Mouse (Mus musculus) CH12.LX (cell line): ENCODE measurements around the gene Nsf. TPM values are rescaled to one million over a fixed set of nuclear protein-coding genes. Genes with fewer than 3 reads are reported as not detected.

Source experiments
- DNase-seq: peaks from one replicate; pipeline ENCODE4 v3.0.0-alpha.2; 2013; ENCODE audit errors: extremely low read depth
- H3K27ac ChIP-seq: 2 replicates; pipeline ENCODE4 v1.5.1; 2012; ENCODE audit warnings: low read depth, mild to moderate bottlenecking, control low read depth, moderate library complexity; ENCODE audit not compliant: insufficient read depth
- H3K27me3 ChIP-seq: replicated peaks from 2 replicates; pipeline ENCODE3; 2012; ENCODE audit warnings: inconsistent platforms
- H3K36me3 ChIP-seq, 2 experiments: replicated peaks in 1 of 2; 2 replicates each; pipeline versions ENCODE3 to v1.6.1; 2012; ENCODE audit warnings: inconsistent platforms in 1 of 2, low read length in 1 of 2, mild to moderate bottlenecking in 1 of 2, mixed read lengths in 1 of 2, moderate library complexity in 1 of 2; ENCODE audit not compliant: control insufficient read depth in 1 of 2, insufficient read depth in 1 of 2
- H3K4me1 ChIP-seq, 2 experiments: 2 replicates each; pipeline ENCODE4 v1.6.1; 2012; ENCODE audit warnings: inconsistent platforms in 1 of 2, moderate library complexity in 1 of 2; ENCODE audit not compliant: insufficient read depth in 2 of 2, control insufficient read depth in 1 of 2
- H3K4me2 ChIP-seq: 2 replicates; pipeline ENCODE4 v1.6.1; 2012; ENCODE audit warnings: low read depth, mild to moderate bottlenecking, control low read depth; ENCODE audit not compliant: poor library complexity, insufficient read depth, severe bottlenecking
- H3K4me3 ChIP-seq, 3 experiments: fragments of 150-350 bp in 1 of 3; sonication (generic) in 1 of 3; replicated peaks in 1 of 3; 2 replicates each; pipeline versions ENCODE3 to v1.5.1; 2011 to 2012; ENCODE audit warnings: low read depth in 2 of 3, low read length in 2 of 3, mild to moderate bottlenecking in 2 of 3, moderate library complexity in 2 of 3, control low read depth in 1 of 3, improper control_type of control experiment in 1 of 3, inconsistent platforms in 1 of 3, mixed read lengths in 1 of 3; ENCODE audit not compliant: poor library complexity in 1 of 3
- H3K79me2 ChIP-seq: replicated peaks from 2 replicates; pipeline ENCODE4 v1.6.1; 2012; ENCODE audit warnings: mild to moderate bottlenecking, moderate library complexity; ENCODE audit not compliant: control insufficient read depth, poor library complexity, insufficient read depth, severe bottlenecking; ENCODE audit errors: extremely low read depth
- H3K9ac ChIP-seq: 2 replicates; pipeline ENCODE4 v1.6.1; 2012; ENCODE audit warnings: low read depth, mild to moderate bottlenecking, control low read depth, moderate library complexity; ENCODE audit not compliant: insufficient read depth
- H3K9me3 ChIP-seq: replicated peaks from 2 replicates; pipeline ENCODE3; 2012; ENCODE audit warnings: low read length, inconsistent platforms, mixed read lengths
- BHLHE40 ChIP-seq: IDR thresholded peaks from 2 replicates; pipeline ENCODE4 v1.6.1; 2011; ENCODE audit warnings: mild to moderate bottlenecking, low read depth, low read length, improper control_type of control experiment
- CHD1 ChIP-seq: IDR thresholded peaks from 2 replicates; pipeline ENCODE4 v1.6.1; 2012; ENCODE audit warnings: low read depth, low read length, improper control_type of control experiment, inconsistent platforms
- CHD2 ChIP-seq: IDR thresholded peaks from 2 replicates; pipeline ENCODE4 v1.6.1; 2011; ENCODE audit warnings: low read length, improper control_type of control experiment
- CTCF ChIP-seq, 2 experiments: IDR thresholded peaks in 1 of 2; conservative IDR thresholded peaks in 1 of 2; 2 replicates each; pipeline ENCODE4 v1.5.1; 2011 to 2012; ENCODE audit warnings: low read depth in 2 of 2, low read length in 2 of 2, improper control_type of control experiment in 1 of 2, inconsistent platforms in 1 of 2, mild to moderate bottlenecking in 1 of 2, moderate library complexity in 1 of 2
- EP300 ChIP-seq: IDR thresholded peaks from 2 replicates; pipeline ENCODE4 v1.6.1; 2011; ENCODE audit warnings: low read length, improper control_type of control experiment
- ETS1 ChIP-seq: conservative IDR thresholded peaks from 2 replicates; pipeline ENCODE4 v1.6.1; 2012; ENCODE audit warnings: low read depth, mild to moderate bottlenecking, inconsistent platforms, low read length, improper control_type of control experiment, moderate library complexity
- GABPA ChIP-seq: IDR thresholded peaks from 2 replicates; pipeline ENCODE4 v1.6.1; 2012; ENCODE audit warnings: low read depth, low read length, improper control_type of control experiment, inconsistent platforms; ENCODE audit not compliant: insufficient replicate concordance
- IRF4 ChIP-seq: IDR thresholded peaks from 2 replicates; pipeline ENCODE4 v1.6.1; 2014; ENCODE audit warnings: low read depth, mild to moderate bottlenecking, inconsistent platforms, low read length, improper control_type of control experiment
- JUN ChIP-seq: IDR thresholded peaks from 2 replicates; pipeline ENCODE4 v1.6.1; 2011; ENCODE audit warnings: low read depth, mild to moderate bottlenecking, low read length, improper control_type of control experiment, moderate library complexity; ENCODE audit not compliant: insufficient read depth
- JUND ChIP-seq: conservative IDR thresholded peaks from 2 replicates; pipeline ENCODE4 v1.6.1; 2011; ENCODE audit warnings: low read depth, low read length, improper control_type of control experiment
- KAT2A ChIP-seq: IDR thresholded peaks from 2 replicates; pipeline ENCODE4 v1.6.1; 2012; ENCODE audit warnings: low read length, improper control_type of control experiment, inconsistent platforms; ENCODE audit not compliant: insufficient replicate concordance
- MAFK ChIP-seq: IDR thresholded peaks from 2 replicates; pipeline ENCODE4 v1.6.1; 2011; ENCODE audit warnings: low read length, improper control_type of control experiment; ENCODE audit not compliant: insufficient replicate concordance
- MAX ChIP-seq: IDR thresholded peaks from 2 replicates; pipeline ENCODE4 v1.6.1; 2011; ENCODE audit warnings: low read length, improper control_type of control experiment
- MEF2A ChIP-seq: IDR thresholded peaks from 2 replicates; pipeline ENCODE4 v1.6.1; 2014; ENCODE audit warnings: low read depth, mild to moderate bottlenecking, inconsistent platforms, low read length, improper control_type of control experiment, borderline replicate concordance
- MXI1 ChIP-seq: IDR thresholded peaks from 2 replicates; pipeline ENCODE4 v1.6.1; 2011; ENCODE audit warnings: mild to moderate bottlenecking, low read depth, low read length, improper control_type of control experiment
- NELFE ChIP-seq: IDR thresholded peaks from 2 replicates; pipeline ENCODE4 v1.6.1; 2011; ENCODE audit warnings: low read depth, low read length, improper control_type of control experiment
- NRF1 ChIP-seq: IDR thresholded peaks from 2 replicates; pipeline ENCODE4 v1.6.1; 2014; ENCODE audit warnings: low read depth, mild to moderate bottlenecking, inconsistent platforms, low read length, improper control_type of control experiment, moderate library complexity
- POLR2AphosphoS2 ChIP-seq: IDR thresholded peaks from 2 replicates; pipeline ENCODE4 v1.6.1; 2011; ENCODE audit warnings: low read depth, low read length, improper control_type of control experiment
- RAD21 ChIP-seq: IDR thresholded peaks from 2 replicates; pipeline ENCODE4 v1.6.1; 2011; ENCODE audit warnings: low read depth, mild to moderate bottlenecking, low read length, improper control_type of control experiment, moderate library complexity
- SIN3A ChIP-seq: IDR thresholded peaks from 2 replicates; pipeline ENCODE4 v1.6.1; 2012; ENCODE audit warnings: low read length, improper control_type of control experiment, inconsistent platforms
- TBP ChIP-seq: conservative IDR thresholded peaks from 2 replicates; pipeline ENCODE4 v1.6.1; 2011; ENCODE audit warnings: low read depth, low read length, improper control_type of control experiment
- UBTF ChIP-seq: IDR thresholded peaks from 2 replicates; pipeline ENCODE4 v1.6.1; 2012; ENCODE audit warnings: low read depth, mild to moderate bottlenecking, inconsistent platforms, low read length, improper control_type of control experiment, moderate library complexity
- USF1 ChIP-seq: IDR thresholded peaks from 2 replicates; pipeline ENCODE4 v1.6.1; 2014; ENCODE audit warnings: low read depth, mild to moderate bottlenecking, inconsistent platforms, low read length, improper control_type of control experiment
- USF2 ChIP-seq: conservative IDR thresholded peaks from 2 replicates; pipeline ENCODE4 v1.6.1; 2011; ENCODE audit warnings: low read depth, low read length, improper control_type of control experiment
- ZC3H11A ChIP-seq: IDR thresholded peaks from 2 replicates; pipeline ENCODE4 v1.6.1; 2012; ENCODE audit warnings: low read depth, mild to moderate bottlenecking, inconsistent platforms, low read length, improper control_type of control experiment
- ZKSCAN1 ChIP-seq: IDR thresholded peaks from 2 replicates; pipeline ENCODE4 v1.6.1; 2012; ENCODE audit warnings: low read depth, inconsistent platforms, low read length, improper control_type of control experiment, borderline replicate concordance
- ZMIZ1 ChIP-seq: IDR thresholded peaks from 2 replicates; pipeline ENCODE4 v1.6.1; 2012; ENCODE audit warnings: low read depth, mild to moderate bottlenecking, inconsistent platforms, low read length, improper control_type of control experiment
- dilution Hi-C: fragments of 300-500 bp; cut with MboI; formaldehyde crosslinking; loops from 2 replicates; pipeline ENCODE4 v1.14.3; 2020; ENCODE audit warnings: low sequenced_read_pairs; ENCODE audit not compliant: extremely low pct_unique_long_range_greater_than_20kb, extremely low pct_ligation_motif_present
- in situ Hi-C: fragments of 300-500 bp; cut with MboI; formaldehyde crosslinking; loops from 3 replicates; pipeline ENCODE4 v1.14.3; 2019; ENCODE audit warnings: low sequenced_read_pairs, low pct_ligation_motif_present, low pct_unique_long_range_greater_than_20kb, mixed read lengths
- polyA plus RNA-seq: library from polyadenylated mRNA; unstranded; fragments of >175 nt; gene quantifications from 2 replicates; pipeline ENCODE4 v1.2.1, GENCODE M21; 2012; ENCODE audit warnings: low read depth; ENCODE audit not compliant: insufficient read length
- total RNA-seq, 2 experiments: library from RNA; depleted of rRNA; stranded (reverse); fragments of 300-350 nt in 1 of 2; fragments of >200 nt in 1 of 2; gene quantifications; 2 replicates each; pipeline ENCODE4 v1.2.3; 2012 to 2014

The Nsf gene
- total and polyA plus RNA-seq, 3 experiments = 48.1 to 99.3 (median 50.9) TPM

DNA sequence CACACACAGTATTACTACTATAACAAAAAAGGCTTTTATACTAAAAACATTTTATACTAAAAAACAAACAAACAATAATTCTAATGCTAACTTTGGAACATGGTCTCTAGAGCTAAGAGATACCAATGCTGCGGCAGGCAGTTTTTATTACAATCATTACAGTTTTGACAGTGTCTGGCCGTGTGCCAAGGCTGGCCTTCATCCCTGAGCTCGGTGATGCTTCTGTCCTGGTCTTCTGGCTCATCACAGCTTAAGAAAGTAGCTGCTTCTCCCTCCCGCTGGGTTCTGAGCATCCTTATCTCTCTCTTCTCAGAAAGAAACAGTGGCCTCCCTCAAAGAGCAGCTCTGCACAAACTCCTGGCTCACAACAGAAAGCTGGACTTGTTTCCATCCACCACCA, 123.9 kb downstream of the Nsf start:
- Histone ChIP-seq H3K27me3 (no peaks in the 10 kb centered on the region), H3K36me3 (peaks cover 25 to 90% of the 10 kb centered on the region in 2 experiments), H3K79me2 (no peaks in the 10 kb centered on the region), H3K4me3 (no peak overlapping the region), H3K4me2 (no peak overlapping the region), H3K4me1 (no peaks in the 10 kb centered on the region), H3K9ac (no peak overlapping the region), H3K9me3 (no peaks in the 10 kb centered on the region), H3K27ac (no peak overlapping the region)
- TF ChIP-seq RAD21 (no peak), POLR2AphosphoS2 (no peak), KAT2A (no peak), NELFE (no peak), CTCF (conservative IDR thresholded peaks at IDR 0.05 in 1 of 2, IDR thresholded peaks at IDR 0.05 in 1 of 2; ENCODE audit: low read depth in 2 of 2, low read length in 2 of 2) (no peak), USF2 (no peak), CHD2 (no peak), TBP (no peak), GABPA (no peak), MAX (no peak), SIN3A (no peak), EP300 (no peak), CHD1 (no peak), NRF1 (no peak), MEF2A (no peak), MXI1 (no peak), BHLHE40 (no peak), USF1 (no peak), ZMIZ1 (no peak), JUND (no peak)
- in situ Hi-C loops (no loop called here), dilution Hi-C loops (no loop called here)
- DNase-seq = no peak

- H3K4me1 ChIP-seq = no peaks in the 10 kb centered on the region
- peaks cover 32 to 94% of the 10 kb centered on the region in 2 experiments for H3K36me3 ChIP-seq
- dilution Hi-C loops = no loop called here
- no peaks in the 10 kb centered on the region for H3K27me3 ChIP-seq
- no peaks in the 10 kb centered on the region for H3K9me3 ChIP-seq
- no peak overlapping the region for H3K4me3 ChIP-seq
- H3K79me2 ChIP-seq = no peaks in the 10 kb centered on the region
- no peak overlapping the region for H3K27ac ChIP-seq
- no peak overlapping the region for H3K4me2 ChIP-seq
- TF ChIP-seq UBTF (no peak), KAT2A (no peak), JUN (no peak), GABPA (no peak), MAFK (no peak), ZKSCAN1 (no peak), ZC3H11A (no peak), IRF4 (no peak), MEF2A (no peak), NRF1 (no peak), ETS1 (no peak), USF2 (no peak), SIN3A (no peak)
- TF ChIP-seq, all 38 proteins: peak for 0
- no peak for DNase-seq
- in situ Hi-C loops = no loop called here
- no peak overlapping the region for H3K9ac ChIP-seq
Measured at GRCm38 (mm10) chr11:103828866-103829265, 125.0 kb downstream of the Nsf start.
